Mouse (Mus musculus): ENCODE measurements around the gene Arl16.

Gene Arl16

GRCm38 (mm10) chr11:120445475-120445874 is 21.9 kb downstream of the Arl16 start:
- DNase-seq, result no peak

GRCm38 (mm10) chr11:120444106-120444505 is 23.3 kb downstream of the Arl16 start:
- no peak for DNase-seq

DNA sequence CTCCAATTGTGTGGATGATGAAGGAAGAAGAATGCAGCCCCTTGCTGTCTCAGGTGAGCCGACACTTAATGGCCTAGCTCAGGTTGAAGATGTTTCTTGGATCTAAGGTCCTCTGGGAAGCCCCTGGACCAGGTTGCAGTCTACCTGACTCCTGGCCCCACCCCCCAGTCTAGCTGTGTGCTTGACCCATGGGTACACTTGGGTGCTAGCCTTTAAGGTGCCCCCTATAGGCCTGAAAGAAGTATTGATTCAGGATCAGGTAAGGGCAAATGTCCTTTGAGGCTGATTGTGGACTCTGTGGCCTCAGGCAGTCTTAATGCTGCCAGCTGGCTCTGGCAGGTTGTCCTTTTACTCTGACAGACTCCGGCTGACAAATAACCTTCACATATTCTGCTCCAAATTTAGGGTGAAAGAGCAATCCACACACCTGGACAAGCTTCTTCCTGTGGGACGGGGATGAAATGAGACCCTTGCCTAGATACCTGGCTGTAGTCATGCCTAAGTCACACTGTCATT is 24.6 kb downstream of the Arl16 start:
- no peak for DNase-seq

GRCm38 (mm10) chr11:120442344-120442743 is 25.1 kb downstream of the Arl16 start, which contains the start of gene Tspan10:
Gene Tspan10, plus strand, starts transcription at chr11:120442644.
- no peak for DNase-seq

DNA sequence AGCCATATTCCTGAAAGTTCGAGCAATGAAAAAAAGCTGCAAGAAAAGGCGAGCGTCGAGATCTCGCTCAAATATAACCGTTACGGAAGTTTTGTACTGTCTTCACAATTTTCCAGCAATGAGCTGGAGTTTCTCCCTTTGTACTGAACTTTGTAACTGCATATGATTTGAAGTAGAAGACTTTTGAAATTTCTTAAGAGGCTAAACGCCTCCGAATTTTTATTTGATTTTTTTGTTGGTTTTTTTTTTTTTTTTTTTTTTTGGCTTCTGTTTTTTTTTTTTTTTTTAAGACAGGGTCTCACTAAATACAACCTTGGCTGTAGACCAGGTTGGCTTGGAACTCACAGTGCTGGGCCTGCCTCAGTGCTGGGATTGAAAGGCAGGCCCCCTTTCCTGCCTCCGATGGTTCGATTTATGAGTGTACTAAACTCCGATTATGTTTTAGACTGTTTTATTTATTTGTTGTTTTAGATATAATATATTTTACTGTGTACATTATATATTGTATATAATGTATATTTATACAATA is 29.5 kb downstream of the Arl16 start:
- no peak for DNase-seq

DNA sequence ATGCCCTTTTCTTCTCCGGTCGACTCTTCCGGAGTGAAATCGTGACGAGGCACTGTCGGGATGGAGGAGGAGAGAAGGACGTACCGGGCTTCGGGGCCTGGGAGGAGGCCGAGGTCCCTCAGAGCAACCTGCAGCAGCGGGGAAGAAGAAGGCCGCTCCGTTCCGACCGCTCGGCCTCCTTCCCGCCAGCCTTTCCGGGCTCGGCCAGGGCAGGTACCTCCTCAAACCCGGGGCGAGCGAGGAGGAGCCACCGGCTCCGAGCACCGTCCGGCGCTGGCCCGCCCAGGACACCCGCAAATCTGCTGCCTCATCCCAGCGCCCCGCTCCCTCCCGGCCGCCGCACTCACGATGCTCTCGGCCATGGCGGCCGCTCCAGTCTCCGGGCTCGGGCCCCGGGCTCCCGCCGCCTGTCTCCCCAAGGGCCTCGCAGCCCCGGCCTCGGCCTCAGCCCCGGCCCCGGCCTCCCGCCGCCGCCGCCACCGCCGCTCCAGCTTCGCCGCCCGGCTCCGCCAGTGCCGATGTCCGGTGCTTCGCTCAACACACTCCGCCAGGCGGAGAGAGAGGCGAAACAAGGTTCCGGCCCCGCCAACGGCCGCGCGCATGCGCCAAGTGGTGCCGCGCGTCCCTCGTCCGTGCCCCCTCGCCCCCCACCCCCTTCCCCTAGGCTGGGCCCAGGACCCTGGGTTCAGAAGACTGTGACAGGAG is 30.1 kb downstream of the Arl16 start, which contains the start of gene Nploc4:
Gene Nploc4 (minus strand): TSS at position 557 of the 705 bp plus-strand sequence.
- DNase-seq, result peak; percentile 73

GRCm38 (mm10) chr11:120426727-120427126 is 40.7 kb downstream of the Arl16 start:
- no peak for DNase-seq

DNA sequence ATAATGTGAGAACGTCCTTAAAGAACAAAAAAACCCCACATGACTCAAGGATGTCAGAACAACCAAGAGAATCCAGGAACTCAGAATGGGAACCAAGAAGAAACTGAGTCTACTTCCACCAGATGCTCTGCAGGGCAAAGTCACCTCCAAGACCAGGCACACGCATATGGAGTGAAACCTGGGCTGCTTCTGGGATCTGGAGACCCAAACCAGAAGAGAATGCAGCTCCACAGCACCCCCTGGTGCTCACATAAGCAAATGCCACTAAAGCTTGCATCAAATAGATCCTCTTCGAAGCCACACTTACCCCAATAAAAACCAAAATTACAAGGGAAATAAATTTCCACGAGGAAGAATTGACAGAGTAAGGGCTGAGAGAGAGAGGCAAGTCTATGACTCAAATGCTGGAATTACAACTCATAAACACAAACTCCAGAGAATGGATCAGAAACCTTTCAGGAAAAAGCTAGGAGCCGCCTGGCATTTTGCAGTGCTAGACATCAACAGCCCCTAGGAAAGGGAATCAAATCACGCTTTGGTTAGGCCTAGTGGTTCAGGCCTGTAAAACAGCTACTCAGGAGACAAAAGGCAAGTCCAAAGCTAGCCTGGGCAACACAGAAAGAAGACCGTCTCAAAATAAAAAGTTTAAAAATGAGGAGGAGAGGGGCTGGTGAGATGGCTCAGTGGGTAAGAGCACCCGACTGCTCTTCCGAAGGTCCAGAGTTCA is 43.7 kb downstream of the Arl16 start:
- peak; percentile 41 for DNase-seq

DNA sequence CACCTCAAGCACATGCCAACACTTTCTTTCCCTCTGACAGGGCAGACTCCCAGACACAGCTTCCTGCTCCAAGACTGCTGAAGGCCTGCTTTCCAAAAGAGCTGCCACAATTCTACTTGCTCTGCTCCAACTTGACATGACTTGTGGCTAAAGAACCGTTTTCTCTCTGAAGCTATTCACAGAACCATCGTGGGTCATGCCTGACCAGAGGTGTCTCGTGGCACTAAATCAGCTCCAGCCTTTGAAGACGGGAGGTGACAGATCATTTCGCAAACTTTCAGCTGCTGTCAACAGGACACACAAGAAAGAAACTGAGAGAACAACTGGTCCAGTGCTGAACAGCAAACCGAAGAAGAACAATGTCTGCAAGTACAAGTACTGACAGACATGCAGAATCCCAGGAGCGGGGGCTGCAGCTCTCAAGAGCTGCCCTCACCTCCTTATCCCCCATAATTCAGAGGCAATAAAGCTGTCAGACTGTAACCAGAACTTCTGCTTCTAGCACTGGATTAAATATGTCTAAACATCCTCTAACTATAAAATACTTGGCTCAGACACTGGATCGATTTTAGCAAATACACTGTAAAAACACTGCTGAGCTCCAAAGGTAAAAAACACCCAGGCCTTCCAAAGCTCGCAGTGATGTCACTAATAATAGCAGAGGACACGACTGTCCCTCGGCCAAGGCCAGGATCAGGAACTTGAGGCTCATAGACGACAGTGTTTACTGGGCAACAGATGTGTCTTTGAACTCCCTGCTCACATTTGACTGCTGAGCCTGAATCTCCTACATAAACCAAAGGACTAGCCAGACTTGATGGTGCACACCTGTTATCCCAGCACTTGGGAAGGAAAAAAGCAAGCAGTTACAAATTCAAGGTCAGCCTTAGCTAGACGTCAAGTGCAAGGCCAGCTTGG is 44.5 kb downstream of the Arl16 start:
- no peak for DNase-seq

- no peak for DNase-seq
These were observed 48.8 kb downstream of the Arl16 start for GRCm38 (mm10) chr11:120418592-120418991.

DNA sequence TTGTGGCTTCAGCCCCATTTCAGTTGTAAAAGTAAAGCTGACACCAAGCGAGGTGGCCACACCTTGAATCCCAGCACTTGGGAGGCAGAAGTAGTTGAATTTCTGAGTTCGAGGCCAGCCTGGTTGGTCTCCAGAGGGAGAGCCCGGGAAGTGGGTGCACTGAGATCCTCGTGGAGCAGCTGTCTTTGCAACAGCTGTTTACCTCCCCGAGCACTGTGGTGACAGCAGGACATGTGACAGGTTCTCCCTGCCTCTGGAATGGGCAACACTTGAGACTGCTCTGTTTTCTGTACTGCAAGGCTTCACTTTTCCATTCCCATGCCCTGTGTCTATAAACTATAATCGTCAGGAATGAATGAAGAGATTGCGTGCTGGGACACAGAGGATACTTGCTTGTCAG is 49.6 kb downstream of the Arl16 start:
- DNase-seq, result no peak
